Mouse (Mus musculus) T-helper 1 cell (primary cell): ENCODE results near the gene Dnajc15.

Experiments used
- in situ Hi-C: fragments of 300-600 bp; cut with MboI, MseI; formaldehyde crosslinking; loops from one replicate; pipeline ENCODE4 v1.15.1; 2025; ENCODE audit warnings: high pct_unique_total_duplicates

Dnajc15 gene

DNA sequence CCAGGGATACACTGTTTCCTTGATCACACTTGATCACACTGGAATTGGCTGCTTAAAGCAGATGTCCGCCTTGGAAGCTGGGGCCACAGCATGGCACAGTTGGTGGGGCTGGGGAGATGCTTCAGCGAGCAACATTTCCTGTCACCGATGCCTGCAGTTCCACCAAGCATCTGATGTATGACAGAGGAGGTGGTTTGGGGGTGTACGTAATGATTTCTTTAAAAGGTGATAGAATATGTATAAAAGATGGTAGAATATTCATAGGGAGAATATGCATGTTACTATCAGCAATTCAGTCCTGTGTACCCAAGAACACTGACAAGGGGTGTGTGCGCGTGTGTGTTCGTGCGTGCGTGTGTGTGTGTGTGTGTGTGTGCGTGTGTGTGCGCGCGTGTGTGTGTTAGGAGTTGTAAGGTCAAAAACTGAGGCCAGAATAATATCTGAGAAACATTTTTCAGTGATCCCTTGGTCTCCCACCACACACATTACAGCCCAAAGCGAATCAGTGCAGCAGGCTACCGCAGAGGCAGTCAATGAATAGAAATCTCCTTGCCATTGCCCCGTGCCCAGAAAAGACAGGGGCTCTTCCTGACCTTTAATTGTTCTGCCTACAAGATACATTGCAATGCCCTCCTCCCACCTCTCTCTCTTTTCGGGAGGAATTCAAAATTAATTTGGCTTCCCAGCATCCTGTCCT is 73.2 kb downstream of the Dnajc15 start:
- in situ Hi-C loops: no loop called here

DNA sequence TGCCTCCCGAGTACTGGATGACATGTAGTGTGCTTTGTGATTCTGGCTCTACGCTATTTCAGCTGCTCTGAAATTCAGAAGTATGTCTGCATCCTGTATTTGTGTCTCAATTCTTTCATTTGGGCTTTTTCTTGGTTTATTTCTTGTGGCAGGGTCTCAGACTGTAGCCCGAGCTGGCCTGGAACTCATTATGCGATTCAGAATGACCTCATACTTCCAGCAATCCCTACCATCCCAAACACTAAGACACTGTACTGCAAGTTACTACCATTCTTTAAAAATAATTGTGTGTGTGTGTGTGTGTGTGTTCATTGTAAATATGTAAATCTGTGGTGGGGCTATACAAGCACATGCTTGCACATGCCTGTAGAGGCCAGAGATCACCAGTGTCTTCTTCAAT is 78.4 kb downstream of the Dnajc15 start:
- in situ Hi-C loops: no loop called here

DNA sequence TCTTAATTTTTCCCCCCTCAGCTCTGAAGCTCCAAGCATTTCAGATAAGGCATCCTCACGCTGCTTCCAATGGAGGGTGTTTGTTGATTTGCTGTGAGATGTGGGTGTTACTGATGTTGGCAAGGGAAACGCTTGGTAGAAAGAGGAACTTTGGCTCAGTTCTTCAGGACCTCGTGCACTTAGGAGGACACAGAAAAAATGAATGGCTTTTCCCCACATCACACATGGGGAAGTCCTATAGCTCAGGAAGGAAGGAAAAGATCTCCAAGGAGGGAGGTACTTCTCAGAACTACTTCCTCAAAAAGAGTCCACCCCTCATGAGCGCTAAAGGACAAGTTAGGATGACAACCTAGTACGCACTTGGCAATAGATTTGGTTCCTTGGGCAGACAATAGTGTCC is 79.7 kb downstream of the Dnajc15 start:
- in situ Hi-C loops: no loop called here

DNA sequence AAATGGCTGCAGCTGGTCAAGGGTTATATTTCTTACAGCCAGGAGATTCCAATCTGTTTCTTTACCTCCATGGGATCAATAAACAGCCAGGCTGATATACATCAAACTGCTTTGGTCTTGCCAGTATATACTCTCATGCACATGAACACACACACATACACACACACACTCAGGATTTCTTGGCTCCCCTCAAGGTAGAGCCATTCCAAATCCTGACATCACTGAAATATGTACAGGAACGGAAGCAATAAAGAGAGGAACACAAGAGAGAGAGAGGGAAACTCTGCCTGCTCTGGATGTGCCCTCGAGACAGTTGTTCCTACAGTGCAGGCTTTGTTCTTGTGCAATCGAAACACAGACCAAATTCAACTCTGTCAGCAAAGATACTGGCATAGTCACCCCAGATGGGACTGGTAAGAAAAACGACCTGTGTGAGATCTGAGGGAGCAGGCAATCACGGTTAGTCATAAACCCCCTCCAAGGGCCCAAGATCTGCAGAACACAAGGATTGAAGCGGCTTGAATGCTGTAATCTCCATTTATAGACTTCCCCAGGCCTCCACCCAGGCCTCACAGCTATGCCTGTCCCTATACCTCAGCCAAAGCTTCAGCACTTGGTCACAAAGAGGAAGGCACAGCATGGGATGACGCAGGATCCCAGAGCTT is 80.5 kb downstream of the Dnajc15 start:
- in situ Hi-C loops: no loop called here

DNA sequence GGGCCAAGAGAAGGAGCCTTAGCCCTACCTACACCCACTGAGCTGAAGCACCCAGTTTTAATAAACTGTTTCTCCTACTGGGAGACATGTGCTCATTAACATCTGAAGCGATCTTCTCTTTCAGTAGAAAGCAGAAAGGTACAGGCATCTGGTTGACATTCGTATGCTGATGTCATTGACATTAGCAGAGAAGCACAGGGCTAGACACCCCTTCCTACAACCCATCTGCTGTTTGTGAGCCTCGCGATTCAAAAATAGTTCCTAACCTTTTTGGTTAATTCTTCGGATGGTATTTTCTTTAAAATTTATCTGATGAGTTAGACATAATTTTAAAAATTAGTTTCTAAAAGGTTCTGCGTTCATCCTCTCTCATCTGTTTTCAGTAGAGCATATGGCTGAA is 81.9 kb downstream of the Dnajc15 start:
- in situ Hi-C loops: no loop called here

DNA sequence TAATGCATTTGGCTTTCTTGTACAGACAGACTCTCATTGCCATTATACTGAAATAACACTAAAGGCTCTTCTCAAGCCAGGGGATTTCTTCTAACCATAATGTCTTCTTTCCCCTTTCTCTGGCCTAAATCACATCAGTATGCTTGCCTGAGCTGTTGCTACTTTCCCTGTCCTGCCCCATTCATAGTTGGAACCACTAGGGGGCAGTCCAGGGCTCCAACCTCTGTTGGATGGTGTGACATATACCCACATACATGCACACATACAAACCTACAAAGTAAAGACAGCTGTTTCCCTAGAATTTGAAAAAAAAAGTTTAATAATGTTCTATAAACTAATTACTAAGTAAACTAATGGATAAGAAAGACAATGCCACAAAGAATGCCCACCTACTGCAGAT is 91.7 kb downstream of the Dnajc15 start:
- in situ Hi-C loops: no loop called here

DNA sequence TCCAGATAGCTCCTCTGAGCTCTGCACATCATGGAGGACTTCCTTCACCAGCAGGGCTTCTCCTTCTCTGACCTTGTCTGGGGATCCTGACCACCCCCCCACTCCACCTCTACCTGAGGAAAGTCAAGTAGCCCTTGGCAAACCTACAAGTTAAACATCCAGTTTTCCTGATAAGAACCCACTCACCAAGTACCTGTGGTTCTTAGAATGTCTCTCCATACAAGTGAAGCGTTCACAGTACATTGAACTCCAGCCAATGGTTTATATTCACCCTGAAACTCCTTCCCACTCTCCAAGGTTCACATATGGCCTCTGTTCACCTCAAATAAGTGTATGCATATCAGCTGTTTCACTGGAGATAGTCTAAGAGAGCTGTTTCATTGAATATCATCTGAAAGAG is 97.6 kb downstream of the Dnajc15 start:
- in situ Hi-C loops: no loop called here

DNA sequence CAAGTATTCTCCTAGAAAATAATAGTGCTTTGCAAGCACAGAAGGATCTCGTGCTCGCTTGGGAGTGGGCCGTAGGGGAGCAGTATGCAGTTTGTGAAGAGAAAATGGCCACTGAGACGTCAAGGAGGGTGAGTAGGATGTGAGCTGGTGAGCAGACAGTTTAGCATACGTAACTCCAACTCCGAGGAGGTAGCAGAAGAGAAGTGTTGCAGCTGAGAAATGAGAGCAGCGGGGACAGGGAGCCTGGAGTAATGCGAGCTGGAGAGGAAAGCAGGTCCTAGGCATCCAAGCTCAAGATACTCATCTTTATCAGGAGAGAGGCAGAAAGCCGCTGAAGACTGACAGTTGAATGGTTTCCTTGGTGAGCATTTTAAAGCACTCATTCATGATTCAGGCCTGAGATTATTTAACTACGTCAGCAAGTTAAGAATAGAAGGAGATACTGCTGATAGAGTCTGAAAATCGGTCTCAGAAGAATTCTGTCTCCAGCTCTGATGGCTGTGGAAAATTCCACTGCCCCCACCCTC is 98.9 kb downstream of the Dnajc15 start:
- in situ Hi-C loops: no loop called here

DNA sequence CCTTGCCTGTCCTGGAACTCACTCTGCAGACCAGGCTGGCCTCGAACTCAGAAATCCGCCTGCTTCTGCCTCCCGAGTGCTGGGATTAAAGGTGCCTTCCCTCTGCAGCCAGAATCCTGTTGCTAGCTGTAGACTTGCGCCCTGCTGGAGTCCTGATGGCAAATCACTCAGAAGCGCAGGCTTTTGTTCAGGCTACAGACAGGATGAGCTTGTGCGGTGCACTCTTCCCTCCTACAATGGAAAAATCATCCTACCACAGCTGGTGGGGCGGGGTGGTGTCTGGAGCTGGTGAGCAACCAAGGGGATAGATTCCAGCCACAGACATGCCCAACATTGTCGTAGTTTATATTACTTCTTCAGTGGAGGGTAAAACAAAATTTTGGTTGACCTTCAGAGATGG is 101.6 kb downstream of the Dnajc15 start:
- in situ Hi-C loops: no loop called here

DNA sequence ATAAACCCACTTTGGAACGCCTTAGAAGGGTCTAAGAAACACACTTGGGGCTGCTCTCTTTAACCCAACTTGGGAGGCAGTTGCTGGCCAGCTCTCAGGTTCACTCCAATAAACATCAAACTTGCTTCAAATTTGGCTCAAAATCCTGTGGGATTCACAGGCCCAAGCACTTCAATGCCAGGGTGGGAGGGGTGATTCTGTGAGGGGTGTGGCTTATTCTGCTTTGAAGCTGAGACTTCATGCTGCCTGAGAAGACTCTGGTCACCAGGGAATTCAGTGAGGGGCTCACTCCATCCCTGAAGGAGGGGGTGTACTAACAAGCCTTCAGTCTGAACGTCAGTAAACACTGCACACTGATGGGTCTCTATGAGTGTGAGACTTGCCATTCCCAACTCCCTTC is 103.3 kb downstream of the Dnajc15 start:
- in situ Hi-C loops: no loop called here
